Mouse (Mus musculus): ENCODE results near the gene Pmm1.

The Pmm1 gene

DNA sequence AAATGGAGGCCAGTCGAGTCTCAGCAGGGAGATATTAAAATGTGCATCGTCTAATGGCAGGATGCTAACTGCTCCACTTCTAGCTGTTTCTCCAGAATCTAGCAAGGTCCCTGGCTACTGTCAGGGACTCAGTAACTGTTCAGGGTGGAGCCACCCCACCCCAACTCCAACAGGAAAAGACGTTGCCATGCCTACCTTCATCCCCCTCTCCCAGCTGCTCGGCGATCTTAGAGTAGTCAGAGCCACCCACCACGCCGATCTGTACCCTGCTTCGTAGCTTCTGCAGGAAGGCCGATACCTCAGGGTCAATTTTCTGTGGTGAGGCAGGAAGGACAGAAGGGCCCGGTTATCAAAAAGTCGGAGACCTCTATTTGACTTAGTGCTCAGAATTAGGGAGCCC is 3.1 kb downstream of the Pmm1 start:
- no peak for DNase-seq (ENCODE audit: low read depth, low spot score)

DNA sequence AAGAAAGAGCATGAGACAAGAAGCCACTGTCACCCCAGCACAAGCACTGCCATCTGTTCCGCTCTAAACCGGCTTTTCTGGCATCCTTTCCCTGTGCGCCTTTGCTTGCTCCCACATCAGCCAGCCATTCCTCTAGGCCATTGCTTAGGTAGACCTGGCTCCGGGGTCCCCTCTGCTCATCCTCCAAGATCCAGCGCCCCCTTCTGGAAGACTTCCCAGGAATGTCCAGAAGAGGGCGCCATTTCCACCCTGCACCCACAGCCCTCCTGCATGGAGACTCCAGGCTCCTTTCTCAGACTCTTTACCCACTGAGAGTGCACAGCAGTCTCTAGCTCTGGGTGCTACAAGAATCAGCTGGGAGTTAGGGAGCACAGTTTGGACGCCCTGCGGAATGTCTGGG is 4.3 kb downstream of the Pmm1 start:
- DNase-seq (ENCODE audit: low read depth, low spot score) = no peak

DNA sequence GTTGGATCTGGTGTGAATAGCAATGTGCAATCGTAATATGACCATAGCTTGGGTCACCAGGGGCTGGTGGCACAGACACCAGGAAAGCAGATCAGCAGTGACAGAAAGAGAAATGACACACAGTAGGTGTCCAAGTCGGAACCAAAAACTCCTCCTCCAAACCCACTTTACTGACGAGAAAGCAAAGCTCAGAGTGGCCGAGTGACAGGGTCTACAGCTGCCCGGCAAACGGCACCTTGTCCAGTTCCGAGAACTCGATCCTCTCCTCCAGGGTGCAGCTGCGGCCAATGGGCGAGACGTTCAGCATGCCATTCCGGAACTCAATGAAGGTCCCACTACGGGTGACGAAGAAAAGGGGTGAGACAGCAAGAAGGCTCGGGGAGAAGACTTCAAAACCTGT is 5.3 kb downstream of the Pmm1 start:
- DNase-seq (ENCODE audit: low read depth, low spot score) = no peak

DNA sequence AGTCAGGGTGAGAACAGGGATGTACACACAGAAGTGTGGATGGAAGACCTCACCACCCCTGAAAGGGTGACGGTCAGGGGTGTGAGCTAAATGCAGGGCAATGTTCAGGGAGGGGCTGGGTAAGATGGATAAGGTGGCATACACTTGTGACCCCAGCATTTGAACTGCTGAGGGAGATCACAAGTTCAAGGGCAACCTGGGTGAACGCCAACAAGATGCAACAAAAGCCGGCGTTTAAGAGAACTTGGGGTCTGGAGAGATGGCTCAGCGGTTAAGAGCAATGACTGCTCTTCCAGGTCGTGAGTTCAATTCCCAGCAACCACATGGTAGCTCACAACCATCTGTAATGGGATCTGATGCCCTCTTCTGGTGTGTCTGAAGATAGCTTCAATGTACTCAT is 6.0 kb downstream of the Pmm1 start:
- no peak for DNase-seq (ENCODE audit: low read depth, low spot score)

DNA sequence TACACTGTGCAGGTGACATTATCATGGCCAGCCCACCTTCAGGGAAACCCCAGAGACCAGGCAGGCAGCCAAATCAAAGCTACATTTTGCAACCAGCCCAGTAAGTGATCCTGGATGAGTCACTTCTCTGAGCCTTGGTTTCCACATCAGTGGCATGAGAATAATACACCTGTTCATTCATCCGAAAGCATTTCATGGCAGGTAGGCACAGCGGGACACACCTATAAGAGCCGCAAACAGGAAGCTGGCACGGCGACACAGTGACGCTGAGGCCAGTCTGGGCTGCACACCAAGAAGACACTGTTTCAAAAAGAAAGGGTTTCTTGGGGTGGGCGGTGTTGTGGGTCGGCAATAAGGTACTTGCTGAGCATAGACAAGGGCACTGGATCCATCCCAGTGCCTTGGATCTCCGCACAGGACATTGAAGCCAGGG is 6.6 kb downstream of the Pmm1 start:
- no peak for DNase-seq (ENCODE audit: low read depth, low spot score)

DNA sequence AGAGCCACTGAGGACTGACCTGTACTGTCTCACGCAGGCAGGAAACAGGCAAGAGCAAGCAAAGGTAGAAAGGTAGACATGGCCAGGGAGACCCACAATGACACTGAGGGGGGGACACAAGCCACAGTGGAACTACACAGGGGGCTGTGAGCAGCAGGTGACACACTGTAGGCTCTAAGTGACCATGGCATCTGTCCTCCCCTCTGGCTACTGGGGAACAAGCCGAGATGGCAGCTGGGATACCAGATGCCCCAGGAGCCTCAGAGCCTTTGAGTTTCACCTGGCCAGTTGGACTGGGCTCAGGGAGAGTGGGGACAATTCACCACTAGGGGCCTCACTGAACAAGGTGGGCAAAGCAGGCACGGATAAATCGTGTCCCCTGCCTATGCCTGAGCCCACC is 8.4 kb downstream of the Pmm1 start:
- no peak for DNase-seq (ENCODE audit: low read depth, low spot score)

DNA sequence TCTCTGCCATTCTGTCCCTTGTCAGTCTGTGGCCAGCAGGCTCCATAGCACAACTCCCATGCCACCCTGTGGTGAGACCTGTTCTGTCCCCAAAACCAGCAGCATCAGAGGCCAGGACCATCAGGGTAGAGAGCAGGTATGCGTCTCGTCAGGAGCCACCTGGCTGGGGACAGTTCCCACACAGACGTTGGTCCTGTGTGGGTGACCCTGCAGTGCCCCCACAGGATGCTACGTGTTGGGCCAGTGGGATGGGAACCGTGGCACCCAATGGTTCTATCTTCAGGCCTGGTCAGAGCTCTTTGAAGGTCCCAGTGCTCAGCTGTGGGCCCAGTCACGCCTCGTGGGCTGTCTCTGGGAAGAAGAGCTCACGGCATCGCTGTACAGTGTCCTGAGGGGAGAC is 9.6 kb downstream of the Pmm1 start:
- no peak for DNase-seq (ENCODE audit: low read depth, low spot score)

DNA sequence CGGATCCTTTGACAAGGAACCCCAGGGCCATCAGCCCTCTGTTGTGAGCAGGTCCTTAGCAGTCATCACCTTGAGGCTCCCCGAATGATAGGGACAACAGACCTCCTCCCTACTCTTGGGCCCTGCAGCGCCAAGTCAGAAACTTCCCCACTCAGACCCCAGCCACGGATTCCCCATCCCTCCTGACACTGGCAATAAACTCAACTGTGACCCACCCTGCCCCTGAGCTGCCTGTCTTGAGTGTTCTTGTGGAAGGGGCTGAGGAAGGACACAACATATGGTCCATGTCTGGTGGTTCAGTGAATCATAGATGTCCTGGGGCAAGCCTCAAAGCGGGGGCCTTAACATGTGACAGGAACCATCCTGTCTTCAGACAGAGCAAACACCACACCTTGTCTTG is 10.0 kb downstream of the Pmm1 start:
- no peak for DNase-seq (ENCODE audit: low read depth, low spot score)

DNA sequence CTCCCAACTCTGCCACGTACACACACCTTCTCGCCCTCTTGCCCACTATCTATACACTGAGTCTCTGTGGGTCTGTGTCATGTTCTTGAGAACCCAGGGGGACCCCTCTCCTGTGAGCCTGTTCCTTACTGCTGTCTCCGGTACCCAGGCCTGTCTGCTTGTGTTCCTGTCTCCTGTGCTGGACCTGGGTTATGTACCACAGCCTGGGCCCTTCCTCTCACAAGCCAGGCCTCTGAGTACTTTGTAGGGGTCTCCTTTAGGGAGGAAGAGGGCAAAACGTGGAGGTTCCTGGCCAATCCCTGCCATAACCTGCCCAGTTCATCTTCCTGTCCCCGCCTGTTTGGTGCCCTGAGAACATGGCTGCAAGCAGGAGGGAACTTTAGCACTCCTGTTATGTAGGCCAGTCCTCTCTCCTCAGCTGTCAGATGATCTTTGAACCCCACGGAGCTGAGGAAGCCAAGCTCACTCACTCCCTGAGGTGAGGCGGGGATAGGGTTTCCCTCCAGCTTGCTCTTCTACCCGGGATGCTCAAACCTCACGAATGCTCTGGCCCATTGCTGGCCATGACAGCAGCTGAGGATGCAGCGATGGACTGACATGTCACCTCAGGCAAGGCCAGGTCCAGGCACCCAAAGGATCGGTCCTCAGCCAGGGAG is 11.1 kb downstream of the Pmm1 start:
- no peak for DNase-seq (ENCODE audit: low read depth, low spot score)

DNA sequence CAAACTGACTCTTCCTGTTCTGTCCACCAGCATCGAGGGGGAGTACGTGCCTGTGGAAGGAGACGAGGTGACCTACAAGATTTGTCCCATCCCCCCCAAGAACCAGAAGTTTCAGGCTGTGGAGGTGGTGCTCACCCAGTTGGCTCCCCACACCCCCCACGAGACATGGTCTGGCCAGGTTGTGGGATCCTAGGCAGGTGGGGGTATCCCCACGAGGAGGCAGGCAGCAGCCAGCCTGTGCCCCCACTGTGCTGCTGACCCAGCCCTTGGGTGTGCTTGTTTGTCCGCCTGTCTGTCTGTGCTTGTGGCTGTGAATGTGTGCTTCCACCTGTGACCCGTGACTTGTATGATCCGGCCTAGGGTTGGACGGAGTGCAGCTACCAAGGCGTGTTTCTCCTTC is 11.7 kb downstream of the Pmm1 start:
- no peak for DNase-seq (ENCODE audit: low read depth, low spot score)

DNA sequence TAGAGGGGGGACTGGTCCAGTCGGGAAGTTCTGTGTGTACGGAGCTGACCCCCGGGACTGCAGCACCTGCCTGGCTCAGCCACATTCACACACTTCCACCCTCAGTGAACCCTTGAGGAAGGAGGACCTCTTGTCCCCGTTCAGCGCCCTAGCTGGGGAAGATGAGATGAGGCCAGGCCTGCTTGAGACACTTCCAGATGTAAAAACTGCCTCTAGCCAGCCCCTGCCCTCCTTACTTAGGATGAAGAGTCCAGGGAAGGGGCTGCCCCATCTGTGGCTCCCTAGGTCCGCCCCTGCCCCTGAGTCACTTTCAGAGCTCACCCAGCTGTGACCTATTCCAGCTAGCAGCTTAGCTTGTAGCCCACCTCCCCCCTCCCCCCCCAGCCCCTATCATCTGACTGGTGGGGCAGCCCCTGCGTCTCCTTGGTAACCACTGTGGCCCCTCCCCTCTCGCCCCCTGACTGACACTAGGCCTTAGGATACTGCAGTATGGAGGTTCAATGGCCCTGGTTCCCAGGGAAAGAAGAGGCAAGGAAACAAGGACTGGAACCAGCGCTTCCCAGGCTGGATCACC is 17.5 kb downstream of the Pmm1 start:
- DNase-seq (ENCODE audit: low read depth, low spot score) = no peak

DNA sequence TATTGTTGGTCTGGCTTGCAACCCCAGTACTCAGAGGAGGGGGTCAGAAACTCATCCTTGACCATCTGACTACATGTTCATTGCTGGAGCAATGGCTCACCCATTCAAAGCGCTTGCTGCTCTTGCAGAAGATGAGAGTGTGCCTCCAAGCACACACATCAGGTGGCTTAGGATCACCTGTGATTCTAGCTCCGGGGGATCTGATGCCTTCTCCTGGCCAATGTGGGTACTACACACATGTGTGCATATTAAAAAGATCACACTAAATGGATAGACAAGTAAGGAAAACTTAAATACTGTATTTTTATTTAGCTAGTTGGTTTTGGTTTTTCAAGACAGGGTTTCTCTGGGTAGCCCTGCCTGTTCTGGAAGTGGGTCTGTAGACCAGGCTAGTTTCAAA is 19.7 kb downstream of the Pmm1 start:
- no peak for DNase-seq (ENCODE audit: low read depth, low spot score)

DNA sequence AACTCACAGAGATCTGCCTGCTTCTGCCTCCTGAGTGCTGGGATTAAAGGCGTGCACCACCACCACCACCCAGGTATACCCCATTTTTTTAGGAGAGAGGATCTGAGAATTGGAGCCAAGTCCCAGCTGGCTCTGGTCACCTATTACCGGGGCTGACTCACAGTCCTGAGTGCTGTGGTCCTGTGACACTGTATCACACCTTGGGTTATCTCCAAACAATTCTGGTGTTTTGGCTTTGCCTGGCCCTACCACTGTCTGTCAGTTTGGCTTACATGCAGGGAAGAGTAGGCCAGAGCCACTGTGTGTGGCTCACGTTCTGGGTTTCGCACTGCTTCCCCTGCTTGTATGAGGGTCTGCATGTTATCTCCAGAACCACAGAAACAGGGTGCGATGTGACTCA is 20.5 kb downstream of the Pmm1 start:
- no peak for DNase-seq (ENCODE audit: low read depth, low spot score)

DNA sequence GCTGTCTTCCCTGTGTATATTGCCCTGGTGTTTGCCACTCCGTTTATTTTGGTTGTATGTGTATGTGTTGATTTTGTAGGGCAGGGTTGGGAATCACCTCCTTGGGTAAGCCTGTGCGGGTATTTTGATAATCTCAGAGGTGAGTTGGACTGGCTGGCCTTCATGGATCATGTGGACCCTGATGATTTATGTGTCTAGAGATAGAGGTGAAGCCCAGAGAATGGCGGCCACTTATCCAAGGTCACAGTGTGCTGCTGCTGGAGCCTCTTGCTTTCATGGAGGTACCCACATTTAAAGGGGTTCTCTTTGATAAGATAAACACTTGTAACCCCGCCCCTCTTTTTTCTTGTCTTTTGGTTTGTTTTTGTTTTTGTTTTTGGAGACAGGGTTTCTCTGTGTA is 21.0 kb downstream of the Pmm1 start:
- DNase-seq (ENCODE audit: low read depth, low spot score) = no peak

DNA sequence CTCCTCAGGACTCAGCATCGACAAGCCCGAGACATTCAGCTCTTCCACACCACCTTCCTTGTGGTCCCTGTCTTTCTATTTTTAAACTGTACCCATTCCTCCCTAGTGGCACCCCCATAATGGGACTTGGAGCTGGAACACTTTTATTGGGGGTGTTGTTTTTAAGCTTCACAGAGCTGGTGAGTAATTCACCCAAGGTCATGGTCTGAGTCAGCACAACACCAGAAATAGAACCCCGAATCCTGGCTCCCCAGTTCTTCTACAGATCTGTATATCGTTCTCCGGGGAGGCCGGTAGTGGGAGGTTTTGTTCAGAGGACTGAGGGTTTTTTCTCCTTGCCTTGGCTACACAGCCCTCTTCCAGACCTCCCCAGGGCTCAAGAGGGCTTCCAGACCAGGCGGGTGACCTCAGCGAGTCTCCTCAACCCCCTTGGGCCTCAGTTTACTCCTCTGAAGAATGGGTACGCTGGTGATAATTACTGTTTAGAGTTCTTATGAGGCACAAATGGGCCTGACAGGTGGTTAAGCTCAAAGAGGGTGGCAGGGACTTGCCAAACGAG is 21.5 kb downstream of the Pmm1 start:
- DNase-seq (ENCODE audit: low read depth, low spot score) = no peak

DNA sequence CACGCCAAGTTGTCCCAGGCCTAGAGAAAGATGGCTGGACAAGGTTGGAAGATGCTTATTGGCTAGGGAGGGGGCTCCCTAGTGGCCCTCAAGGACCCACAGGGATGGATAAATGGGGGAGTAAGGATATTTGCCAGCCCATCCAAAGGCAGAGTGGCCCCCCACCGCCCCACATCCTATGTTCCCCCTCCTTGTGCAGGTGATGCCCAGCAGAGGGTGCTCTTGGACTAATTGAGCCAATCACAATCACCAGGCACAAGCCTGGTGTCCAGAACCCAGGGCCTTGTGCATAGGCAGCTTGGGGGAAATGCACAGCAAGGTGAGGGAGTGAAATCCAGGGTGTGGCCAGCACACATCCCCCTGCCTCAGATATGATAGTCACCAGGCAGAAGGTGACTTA is 22.5 kb downstream of the Pmm1 start:
- DNase-seq (ENCODE audit: low read depth, low spot score) = no peak

DNA sequence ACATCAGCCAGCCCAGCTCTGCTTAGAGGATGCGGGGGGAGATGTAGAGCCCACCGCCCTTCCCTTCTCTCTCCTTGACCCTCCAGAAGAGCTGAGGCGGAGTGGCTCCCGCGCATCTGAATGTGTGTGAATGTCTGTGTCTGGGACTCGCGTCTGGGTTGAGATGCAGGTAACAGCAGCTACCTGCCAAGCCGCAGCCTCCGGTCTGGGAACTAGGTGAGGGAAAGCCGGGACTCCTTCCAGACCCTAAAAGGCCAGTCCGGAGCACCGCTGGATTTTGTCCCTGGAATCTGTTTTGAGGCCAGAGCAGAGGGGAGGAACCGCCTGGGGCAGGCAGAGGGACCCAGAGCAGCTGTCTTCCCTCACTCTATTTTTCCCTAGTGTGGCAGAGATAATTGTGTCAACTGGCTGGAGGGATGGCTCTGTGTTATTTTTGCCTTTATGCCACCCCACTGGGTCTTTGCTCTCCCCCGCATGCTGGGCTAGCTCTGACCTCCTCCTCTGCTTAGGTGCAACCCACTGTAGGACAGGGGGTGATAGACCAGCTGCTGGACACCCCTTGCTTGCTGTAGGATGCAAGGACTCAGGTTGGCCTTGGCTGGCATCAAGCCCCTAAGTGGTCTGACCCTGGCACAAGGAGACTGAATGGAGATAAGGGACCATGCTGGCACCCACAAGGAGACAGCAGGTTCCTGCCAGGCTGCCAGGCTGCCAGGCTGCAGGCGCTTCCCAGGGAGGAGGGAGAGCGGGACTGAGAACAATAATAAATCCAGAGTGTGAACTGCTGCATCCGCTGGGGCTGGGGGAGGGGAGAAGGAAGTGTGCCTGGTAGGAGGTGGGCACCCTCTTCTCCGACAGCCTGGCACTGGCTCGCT is 23.4 kb downstream of the Pmm1 start:
- no peak for DNase-seq (ENCODE audit: low read depth, low spot score)

DNA sequence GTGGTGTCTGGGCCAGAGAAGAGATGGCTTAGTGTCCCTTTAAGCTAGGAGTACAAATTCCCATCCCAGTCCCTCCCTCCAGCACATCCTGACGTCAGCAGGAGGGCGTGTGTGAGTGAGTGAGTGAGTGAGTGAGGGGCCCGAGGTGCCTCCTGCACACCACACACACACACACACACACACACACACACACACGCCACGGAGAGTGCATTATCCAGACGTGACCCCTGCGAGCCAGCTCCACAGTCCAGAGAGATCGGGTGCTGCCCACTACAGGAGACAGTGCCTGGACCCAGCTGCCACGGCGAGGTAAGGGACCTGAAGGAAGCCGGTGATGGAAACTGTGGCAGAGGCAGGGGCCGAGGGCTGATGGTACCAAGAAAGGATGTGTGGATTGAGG is 24.1 kb downstream of the Pmm1 start, which contains the start of gene Csdc2:
Gene Csdc2 (plus strand): TSS at position 81 of the 400 bp plus-strand sequence.
- no peak for DNase-seq (ENCODE audit: low read depth, low spot score)

DNA sequence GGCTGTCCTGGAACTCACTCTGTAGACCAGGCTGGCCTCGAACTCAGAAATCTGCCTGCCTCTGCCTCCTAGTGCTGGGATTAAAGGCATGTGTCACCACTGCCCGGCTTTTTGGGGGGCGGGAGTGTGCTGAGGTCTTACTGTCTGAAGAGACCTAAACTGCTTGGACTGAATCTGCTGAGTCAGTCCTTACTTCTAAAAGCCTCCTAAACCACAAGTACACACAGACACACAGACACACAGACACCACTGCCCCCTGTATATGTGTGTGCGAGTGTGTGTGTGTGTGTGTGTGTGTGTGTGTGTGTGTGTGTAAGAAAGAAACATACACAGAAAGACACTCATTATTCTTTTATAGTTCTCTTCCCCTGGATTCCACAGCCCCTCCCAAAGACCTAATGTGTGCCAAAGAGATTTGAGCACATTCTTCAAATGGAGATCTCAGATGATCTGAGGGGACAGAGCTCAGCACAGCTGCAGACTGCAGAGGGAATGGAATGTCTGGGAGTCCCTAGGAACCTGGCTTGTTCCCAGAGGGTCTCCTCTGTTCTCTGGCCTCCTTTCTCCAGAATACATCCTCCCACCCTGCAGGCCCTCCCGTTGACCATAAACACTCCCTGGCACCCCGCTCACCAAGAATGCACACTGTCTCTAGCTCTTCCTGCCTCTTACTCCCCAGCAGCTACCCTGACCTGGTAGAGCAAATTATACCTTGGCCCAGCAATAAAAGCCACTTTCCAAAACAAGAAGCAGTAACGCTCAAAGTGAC is 24.7 kb downstream of the Pmm1 start:
- no peak for DNase-seq (ENCODE audit: low read depth, low spot score)

DNA sequence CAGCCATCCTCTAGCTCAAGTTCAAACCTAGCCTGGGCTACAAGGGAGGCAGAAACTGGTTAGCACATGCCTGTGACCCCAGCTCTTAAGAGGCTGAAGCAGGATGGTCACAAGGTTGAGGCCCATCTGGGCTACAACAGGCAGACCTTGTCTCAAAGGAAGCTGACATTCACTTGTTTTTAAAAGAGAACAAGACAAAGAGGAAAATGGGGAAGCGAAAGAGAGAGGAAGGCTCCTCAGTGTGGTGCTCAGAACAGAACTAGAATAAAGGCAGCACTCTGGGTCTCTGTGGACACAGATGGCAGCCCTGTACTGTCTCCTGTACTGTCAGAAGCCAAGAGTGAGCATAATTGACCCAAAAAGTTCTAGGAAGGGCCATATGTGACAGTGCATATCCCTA is 26.7 kb downstream of the Pmm1 start:
- DNase-seq (ENCODE audit: low read depth, low spot score) = no peak

DNA sequence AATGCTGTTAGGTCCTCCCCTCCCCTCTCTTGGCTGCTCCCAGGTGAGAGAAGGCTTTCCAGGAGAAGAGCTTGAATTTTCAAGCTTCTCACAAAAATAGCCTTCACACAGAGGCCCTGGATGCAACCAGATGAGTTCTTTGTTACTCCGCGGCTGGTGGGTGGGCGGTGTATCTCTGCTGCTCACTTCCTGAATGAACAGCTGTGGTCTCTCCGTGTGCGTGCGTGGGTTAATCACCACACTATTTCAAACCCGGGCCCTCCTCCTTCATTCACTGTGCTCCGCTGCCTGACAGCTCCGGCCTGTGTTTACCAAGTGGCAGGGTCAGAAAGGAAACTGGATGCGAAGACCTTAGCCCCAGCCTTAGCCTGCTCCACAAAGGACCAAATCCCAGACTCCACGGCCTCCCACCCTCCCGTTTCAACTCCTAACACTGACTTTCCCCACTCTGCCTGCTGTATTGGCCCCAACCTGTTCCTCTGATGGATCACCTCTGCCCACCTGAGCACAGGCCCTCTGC is 27.7 kb downstream of the Pmm1 start:
- DNase-seq (ENCODE audit: low read depth, low spot score) = peak; percentile 69

DNA sequence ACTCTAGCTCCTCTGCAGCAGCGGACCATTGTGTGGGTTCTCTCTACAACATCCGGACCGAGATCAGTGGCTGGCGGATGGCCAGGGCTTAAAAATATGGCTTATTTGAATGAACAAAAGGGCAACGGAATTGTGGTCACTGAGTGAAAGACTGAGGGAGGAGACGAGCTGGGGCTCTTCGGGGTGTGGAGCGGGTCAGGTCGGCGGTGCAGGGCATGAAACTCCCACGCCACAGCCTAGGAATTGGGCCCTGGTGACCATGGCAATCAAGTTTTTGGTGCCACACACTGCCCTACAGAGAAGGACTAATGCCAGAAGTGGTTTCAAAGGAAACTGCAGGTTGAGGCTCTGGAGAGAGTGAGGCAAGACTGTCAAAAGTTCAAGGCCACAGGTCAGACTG is 32.5 kb downstream of the Pmm1 start:
- DNase-seq (ENCODE audit: low read depth, low spot score) = no peak

Measured in telencephalon, adult 2 months (tissue).